Mouse (Mus musculus) heart, postnatal 0 days (tissue): ENCODE results near the gene Fchsd2.

ENCODE experiments used
- CTCF ChIP-seq: IDR thresholded peaks from 2 replicates; pipeline ENCODE4 v1.5.1; 2016; ENCODE audit warnings: antibody characterized with exemption, control low read depth, low read depth
- EP300 ChIP-seq: IDR thresholded peaks from 2 replicates; pipeline ENCODE4 v1.6.1; 2016; ENCODE audit warnings: antibody characterized with exemption, low read depth

DNA sequence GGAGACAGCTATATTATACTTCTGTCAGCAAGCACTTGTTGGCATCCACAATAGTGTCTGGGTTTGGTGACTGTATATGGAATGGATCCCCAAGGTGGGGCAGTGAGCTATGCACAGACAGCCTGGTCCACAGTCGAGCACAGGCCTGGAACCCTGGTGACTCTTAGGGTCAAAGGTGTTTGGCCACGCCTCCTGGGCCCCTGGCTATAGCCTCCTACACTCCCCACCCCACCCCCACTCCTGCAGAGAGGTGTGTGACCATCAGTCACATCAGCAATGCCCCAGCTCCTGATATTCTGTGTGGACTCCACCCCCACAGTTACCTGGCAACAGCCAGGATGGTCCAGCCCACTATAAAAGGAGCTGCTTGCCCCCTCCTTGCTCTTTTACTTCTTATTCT, 73.9 kb downstream of the Fchsd2 start:
- TF ChIP-seq CTCF: no peak
- no peak for TF ChIP-seq EP300
